Mouse (Mus musculus) megakaryocyte, embryonic 14.5 days (primary cell): ENCODE measurements around the gene Gm47841.

Experiments
- FLI1 ChIP-seq: IDR thresholded peaks from 2 replicates; pipeline ENCODE4 v1.6.1; 2012; ENCODE audit warnings: low read length, inconsistent platforms, mixed read lengths
- GATA1 ChIP-seq: IDR thresholded peaks from 3 replicates; pipeline ENCODE4 v1.6.1; 2012; ENCODE audit warnings: mixed read lengths, low read length, inconsistent platforms, borderline replicate concordance

GRCm38 (mm10) chr15:101075150-101075549, 28.0 kb upstream of the Gm47841 start:
- TF ChIP-seq GATA1 (no peak), FLI1 (no peak)
